Mouse (Mus musculus) left cerebral cortex, postnatal 4 days (tissue): ENCODE results near the gene Slc5a3. TPM values are rescaled to one million over a fixed set of nuclear protein-coding genes. Genes with fewer than 3 reads are reported as not detected.
"Not testable (repeated sequence)": the region's sequence is repeated elsewhere in the genome, so short reads cannot be mapped to it uniquely, and the experiment has no call there.

Experiments
- DNase-seq: peaks from one replicate; pipeline ENCODE4 v3.0.0-alpha.2; 2022
- intact Hi-C: fragments of 180-260 bp; cut with DNase I; formaldehyde crosslinking; loops from one replicate; pipeline ENCODE4 v1.15.1; 2025
- total RNA-seq, 2 experiments: library from RNA; stranded (reverse); gene quantifications; 2 replicates each; pipeline ENCODE4 v1.2.3; 2021

The Slc5a3 gene
- total RNA-seq, 2 experiments from 2014 or later: 20.8 to 23.3 TPM

DNA sequence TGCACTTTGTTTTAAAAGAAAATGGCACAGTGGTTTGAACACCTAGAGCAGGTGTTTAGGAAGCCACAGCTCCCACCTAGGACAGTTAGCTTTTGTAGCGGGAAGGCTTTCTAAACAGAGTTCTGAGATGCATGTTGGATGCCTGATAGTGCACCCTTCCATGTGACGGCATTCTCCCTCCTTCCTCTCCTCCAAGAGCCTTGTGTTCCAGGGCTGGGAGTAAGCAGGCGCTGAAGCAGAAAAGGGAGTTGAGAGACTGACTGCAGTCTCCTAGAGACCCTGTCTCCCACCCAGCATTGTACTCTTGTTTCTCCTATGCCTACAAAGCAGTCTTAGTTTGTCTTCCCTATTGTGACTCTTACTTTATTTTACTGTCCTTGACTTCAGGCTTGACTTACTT lies 2.1 kb downstream of the Slc5a3 start:
- DNase-seq: no peak
- intact Hi-C loops: no loop called here

DNA sequence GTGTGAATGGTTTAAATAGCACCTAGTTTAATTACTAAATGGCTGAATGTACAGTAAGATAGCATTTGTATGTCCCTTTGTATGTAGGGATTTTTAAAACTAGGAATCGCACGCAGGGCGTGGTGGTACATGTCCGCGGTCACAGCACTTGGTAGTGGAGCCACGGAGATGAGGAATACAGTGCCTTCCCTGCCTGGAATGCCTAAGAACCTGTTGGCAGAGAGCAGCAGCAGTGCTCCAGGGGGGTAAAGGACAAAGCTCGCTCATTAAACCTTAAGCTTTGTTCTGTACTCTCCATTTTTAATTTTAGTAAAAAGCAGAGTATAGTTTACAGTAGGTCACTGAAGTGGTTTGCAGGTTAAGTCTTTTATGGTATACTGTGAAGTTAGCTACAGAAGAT lies 3.5 kb downstream of the Slc5a3 start:
- no peak for DNase-seq
- intact Hi-C loops: no loop called here

DNA sequence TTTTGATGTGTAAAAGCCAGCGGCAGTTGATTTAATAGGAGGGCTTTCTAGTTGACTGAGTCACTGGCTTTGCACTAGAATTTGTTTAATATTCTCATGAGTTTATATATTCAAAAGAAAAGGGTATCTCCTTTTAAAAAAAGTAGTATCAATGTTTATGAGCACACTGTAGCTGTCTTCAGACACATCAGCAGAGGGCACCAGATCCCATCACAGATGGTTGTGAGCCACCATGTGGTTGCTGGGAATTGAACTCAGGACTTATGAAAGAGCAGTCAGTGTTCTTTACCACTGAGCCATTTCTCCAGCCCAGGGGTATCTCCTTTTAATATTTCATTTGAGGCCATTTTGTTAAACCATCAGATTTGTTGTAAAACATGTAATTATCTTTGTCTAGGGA lies 4.7 kb downstream of the Slc5a3 start:
- intact Hi-C loops: no loop called here
- no peak for DNase-seq

DNA sequence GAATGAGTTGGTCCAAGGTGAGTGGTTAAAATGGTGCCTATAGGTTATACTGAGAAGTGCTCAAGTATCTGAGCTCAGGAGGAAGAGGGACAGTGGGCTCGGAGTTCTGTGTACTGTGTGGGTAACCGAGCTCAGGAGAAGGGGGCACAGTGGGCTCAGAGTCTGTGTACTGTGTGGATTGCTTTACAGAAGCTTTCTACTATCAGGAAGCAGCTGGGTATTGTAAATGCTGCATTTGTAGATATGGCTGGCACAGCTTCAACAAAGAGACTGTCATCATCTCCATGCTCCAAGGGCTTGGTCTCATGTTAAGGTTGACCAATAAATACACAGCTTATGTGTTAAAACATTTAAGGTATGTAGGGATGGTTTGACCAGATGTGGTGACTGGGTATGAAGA lies 6.7 kb downstream of the Slc5a3 start:
- DNase-seq: no peak

DNA sequence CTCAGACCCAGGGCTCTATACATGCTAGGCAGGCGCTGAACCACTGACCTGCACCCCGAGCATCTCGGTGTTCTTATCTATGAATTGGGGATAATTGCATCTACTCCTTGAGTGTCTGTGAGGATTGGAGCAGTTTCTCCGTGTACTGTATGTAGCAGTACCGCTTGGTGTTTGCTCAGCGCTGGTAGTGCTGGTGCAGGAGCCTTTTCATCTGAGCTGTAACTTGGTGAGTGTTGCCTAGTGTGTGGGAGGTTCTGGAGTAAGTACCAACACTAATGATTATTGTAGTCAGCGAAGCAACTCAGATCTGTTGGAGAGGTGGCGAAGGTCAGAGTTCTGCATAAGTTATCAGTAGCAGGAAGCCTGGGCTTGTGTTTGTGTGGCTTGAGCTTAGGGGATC lies 12.2 kb downstream of the Slc5a3 start:
- intact Hi-C loops: no loop called here
- DNase-seq: no peak

More for the DNA sequence above, 6.7 kb downstream of the Slc5a3 start:
- intact Hi-C loops: no loop called here

DNA sequence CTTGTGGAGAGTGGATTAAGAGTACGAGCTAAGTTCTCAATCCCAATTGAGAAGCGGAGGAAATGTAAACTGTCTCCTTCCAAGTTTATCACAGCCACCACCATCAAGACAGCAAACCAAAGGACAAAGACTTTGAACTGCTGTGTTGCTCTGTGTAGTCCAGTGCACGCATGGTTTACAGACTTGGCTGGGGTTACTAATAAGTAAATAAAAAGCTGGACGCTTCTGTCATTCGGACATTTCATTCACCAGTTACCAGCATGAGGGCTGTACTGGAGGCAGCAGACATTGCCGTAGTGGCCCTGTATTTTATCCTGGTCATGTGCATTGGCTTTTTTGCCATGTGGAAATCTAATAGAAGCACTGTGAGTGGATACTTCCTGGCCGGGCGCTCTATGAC lies 18.7 kb downstream of the Slc5a3 start:
- no peak for DNase-seq
- intact Hi-C loops: no loop called here

DNA sequence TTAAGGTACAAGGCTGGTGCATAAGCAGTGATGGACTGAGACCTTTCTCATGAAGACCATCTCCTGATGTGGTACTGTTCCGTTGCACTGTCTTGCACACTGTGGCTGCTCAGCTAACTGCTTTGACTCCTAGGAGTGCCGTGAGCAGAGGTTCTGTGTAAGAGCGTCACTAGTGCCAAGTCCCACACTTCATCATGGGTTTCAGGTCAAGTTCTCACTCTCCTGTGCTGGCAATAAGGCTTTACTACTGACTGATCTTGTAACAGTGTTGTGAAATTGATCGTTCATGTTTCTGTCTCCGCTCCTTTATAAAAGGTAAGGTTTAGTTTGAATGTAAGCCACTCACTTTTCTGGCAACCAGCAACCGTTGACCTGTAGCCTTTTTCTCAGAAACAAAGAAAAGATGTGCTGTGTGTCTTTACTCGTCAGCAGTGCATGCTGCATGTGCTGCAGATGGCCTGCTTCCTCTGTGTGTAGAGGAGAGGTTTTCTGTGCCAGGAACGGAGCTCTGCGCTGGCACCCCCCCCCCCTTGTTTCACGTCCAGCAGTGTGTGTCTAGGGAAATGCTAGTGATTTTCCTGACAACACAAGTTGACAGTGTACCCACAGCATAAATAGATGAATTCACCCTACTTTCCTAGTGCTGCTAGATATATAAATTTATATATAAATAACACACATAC lies 25.8 kb downstream of the Slc5a3 start:
- intact Hi-C loops: no loop called here
- DNase-seq: no peak

DNA sequence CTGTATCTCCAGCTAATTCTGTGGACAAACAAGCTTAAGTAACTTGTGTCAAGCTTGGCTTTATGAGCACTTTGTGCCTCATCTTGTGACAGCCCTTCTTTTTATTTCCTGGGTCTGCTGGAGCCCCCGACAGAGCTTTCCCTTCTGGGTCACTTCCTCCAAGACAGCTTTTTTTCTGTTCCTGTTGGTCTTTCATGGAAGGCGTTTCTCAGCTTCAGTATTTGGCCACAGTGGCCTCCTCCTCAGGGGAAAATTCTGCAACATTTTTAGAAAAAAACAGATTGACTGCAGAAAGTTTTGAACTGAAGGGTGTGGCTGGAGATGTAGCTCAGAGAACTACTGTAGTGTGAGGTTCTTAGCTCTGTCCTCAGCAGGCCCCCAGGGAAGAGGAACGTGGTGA lies 31.1 kb downstream of the Slc5a3 start:
- intact Hi-C loops: no loop called here
- no peak for DNase-seq

DNA sequence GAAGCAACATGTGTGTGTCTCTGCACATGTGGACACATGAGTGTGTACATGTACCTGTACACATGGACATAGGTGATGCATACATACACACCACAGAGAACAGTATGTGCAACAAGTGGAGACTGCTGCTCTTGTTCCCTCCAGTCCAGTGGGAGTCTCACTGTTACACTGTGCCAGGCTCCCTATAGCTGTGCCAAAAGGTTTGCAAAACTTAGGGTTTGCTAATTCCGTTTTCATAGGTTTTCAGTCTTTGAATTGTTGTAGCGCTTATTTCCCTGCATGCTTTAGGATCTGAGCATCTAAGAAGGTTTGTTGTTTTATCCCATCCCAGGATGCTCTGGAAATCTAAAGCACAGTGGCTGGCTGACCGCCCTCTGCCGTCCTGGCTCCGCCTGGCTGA lies 33.8 kb downstream of the Slc5a3 start:
- no peak for DNase-seq
- intact Hi-C loops: no loop called here

DNA sequence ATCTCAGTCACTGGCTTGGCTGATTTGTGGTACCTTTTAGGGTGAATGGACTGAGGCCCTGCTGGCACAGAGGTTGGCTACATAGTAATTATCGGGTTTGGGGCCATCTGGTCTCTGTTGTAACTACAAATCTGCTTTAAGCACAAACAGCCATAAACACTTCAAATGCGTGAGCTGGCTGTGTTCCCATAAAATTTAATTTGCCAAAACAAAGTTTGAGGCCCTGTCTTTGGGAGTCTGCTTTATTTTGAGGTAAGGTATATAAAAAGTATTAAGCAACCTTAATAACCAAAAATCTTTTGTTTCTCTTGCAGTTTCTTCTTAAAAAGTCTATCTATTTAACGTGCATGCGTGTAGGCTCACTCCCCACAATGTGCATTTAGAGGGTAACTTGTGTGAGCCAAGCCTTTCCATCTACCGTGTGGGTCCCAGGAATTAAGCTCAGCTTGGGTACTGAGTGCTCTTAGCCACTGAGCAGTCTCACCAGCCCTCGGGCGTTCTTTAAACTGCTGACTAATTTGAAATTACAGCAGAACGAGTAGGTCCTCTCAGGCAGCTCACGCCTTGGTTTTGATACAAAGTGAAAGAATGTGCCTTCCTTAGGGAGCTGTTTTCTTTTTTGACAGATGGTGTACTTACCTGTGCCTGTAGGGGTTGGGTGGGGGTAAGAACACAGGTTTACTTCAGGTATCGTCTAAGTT lies 40.4 kb downstream of the Slc5a3 start:
- intact Hi-C loops: no loop called here
- DNase-seq: no peak

DNA sequence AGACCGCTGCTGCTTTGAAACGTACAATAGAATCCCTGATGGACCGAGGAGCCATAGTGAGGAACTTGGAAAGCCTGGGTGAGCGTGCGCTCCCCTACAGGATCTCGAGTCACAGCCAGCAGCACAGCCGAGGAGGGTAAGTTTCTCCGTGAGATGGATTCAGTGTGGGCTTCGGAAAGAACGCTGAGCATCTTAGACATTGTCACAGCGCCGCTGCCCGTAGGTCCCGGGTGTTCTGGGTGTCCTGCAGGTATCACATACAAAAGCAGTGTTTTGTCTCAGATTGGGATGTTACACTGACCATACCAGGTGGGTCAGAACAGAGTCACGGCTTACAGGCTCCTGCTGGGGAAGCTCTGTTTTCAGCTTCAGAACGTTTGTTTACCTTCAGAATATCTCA lies 41.5 kb downstream of the Slc5a3 start:
- DNase-seq: no peak
- intact Hi-C loops: no loop called here

DNA sequence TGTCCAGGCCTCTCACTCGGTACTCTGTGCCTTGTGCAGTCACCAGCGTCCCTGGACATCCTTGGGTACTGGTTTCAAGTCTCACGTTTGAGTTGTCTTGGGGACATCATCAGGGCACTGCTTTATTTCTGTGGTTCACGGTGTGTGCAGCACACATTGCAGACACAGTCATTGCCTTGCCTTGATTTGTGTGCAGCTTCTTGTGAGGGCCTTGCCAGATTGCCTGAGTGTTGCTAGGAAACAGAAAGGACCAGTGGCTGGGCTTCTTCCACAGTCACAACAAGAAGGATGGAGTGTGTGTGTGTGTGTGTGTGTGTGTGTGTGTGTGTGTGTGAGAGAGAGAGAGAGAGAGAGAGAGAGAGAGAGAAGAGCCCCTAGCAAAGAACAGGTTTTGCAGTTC lies 42.0 kb downstream of the Slc5a3 start:
- intact Hi-C loops: no loop called here
- DNase-seq: no peak

DNA sequence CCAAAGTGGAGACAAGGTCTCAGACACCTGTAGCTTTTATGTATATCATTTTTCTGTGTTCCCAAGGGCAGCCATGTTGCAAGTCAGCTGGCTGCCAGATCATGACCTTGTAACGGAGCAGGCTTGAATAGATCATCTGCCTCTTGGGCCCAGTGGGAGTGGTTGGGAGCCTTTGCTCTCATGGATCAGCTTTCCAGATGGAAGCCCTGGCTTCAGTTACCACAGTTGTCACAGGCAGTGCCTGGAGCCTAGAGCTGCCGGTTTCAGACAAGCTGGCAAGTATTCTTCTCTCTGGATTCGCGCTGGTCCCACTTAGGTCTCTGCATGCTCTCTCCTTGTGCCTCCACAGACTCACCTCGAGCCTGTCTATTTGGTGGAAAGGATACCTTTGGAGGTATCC lies 44.0 kb downstream of the Slc5a3 start:
- intact Hi-C loops: no loop called here
- DNase-seq: no peak

DNA sequence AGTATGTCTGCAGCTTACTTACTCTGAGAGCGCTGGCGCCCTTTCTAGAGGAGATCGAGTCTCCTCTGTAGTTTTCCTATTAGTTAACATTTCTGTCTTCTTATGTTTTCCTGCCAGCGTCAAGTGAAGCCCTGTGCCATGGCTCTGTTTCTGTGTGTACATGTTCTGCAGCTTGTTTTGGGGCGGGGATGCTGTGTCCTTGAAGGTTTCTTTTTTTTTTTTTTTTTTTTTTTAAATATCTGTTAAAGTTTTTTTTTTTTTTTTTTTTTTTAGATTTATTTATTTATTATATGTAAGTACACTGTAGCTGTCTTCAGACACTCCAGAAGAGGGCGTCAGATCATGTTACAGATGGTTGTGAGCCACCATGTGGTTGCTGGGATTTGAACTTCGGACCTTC lies 44.8 kb downstream of the Slc5a3 start:
- DNase-seq, intact Hi-C loops: not testable (repeated sequence)

DNA sequence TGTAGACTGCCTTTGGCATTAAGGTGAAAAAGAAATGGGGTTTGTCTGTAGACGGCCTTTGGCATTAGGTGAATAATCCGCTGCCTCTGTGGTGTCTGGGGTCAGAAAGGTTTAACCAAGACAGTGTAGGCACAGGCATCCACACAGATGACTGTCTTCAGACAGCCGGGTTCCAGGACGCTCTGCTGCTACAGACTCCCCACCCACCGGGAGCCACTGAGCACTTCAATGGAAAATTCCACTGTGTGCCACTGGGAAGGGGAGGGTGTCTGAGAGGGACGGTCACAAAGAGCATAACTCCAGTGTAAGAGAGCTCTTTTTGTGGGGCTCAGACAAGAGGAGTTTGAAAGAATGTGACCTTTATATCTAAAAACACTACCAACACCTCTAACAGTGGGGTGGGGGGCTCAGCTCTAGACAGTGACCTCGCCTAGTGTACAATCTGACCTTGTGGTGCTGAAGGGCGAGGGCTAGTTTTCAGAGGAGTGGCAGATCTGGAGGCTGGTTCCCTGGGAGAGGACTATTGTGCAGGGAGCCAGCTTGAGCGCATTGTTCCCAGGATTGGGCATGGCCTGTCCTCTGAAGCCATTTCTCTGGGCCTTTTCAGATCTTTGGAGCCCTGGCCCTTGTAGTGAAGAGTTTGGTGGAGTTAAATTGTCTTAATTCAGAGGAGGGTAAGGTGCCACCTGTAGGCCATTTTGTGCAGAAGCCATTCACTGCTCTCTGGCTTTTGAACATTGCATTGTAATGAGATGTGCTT lies 45.6 kb downstream of the Slc5a3 start:
- intact Hi-C loops: no loop called here
- DNase-seq: no peak

DNA sequence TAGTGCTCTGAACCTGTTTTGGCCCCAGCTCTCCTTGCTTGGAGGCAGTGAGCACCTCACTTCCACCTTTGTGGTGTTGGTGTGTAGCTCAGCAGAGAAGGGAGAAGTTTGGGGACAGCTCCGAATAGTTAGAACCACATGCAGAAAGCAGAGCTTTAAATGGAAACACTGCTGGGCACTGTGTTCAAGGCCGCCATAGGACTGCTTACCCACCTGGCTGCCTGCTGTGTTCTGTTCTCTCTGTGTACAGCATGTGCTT lies 46.1 kb downstream of the Slc5a3 start:
- DNase-seq: no peak
- intact Hi-C loops: no loop called here

DNA sequence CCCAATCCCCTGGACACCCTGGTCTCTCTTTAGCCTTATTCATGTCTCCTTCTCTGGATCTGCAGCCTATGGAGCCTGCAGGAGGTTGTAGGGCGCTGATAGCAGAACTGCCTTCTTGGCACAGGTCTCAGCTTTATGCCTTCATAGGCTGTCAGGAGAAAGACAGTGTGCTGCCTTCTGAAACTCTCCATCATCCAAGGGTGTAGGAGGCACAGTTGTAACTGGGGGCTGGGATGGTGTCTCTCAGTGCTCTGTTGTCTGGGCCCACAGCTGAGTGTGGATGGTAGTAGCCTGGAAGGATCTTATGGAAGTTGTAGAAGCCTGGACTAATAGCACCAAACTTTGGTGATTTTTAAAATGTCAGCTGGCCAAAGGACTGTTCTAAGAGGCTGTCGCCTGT lies 46.8 kb downstream of the Slc5a3 start:
- intact Hi-C loops: no loop called here

DNA sequence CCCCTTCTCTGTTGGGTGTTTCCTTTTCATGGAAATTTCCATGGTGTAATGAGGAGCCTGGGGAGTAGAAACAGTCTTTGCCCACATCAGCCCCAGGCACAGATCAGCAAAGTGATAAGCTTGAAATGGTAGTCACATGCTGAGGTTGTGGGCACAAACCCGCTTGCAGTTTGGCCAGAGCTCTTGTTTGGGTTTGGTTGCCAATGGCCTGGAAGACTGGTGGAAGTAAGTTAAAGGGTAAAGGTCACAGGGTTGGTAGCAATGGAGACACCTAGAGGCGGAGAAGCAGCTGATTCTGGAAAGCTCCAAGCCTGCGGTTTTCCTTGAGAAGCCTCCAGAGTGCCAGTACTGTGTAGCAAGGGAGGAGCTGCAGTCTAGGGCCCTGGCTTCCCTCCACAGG lies 47.5 kb downstream of the Slc5a3 start:
- no peak for DNase-seq
- intact Hi-C loops: no loop called here

More for the DNA sequence above, 46.8 kb downstream of the Slc5a3 start:
- DNase-seq: no peak

DNA sequence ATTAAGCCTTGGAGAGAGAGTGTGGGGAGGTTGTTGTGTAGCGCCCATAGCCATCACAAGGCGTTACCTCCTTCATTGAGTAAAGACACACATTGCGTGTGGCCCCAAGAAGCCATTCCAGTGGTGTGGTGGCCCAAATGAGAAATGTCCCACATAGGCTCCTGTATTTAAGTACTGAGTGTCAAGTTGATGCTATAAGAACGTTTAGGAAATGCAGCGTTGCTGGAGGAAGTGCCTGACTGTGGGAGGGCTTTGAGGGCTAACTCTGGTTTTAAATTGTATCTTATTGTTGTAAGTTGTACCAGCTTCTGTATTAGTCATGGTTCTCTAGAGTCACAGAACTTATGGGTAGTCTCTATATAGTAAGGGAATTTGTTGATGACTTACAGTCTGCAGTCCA lies 49.2 kb downstream of the Slc5a3 start:
- no peak for DNase-seq
- intact Hi-C loops: no loop called here

DNA sequence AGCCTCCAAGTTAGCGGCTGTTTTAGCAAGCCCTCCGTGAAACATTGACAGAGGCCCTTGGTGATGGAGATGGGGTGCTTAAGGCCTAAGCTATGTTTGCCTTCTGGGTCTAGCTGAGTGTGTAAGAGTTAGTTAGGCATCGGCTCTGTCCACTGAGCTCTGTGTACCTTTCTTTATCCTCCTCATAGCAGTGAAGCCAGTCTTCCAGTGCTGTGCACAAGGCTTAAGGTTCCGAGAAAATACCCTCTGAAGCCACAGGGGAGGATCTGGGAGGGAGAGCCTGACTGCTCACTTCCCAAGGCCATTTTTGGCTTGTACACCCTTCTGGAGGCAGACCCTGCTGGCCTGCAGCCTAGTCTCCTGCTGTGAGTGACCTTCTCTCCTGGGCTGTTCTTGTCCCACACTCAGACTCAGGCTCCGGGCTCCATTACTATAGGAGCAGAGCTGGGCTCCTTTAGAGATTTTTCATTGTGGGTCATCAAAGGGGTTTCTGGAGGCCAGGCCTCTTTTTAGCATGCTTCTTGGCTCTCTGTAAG lies 56.7 kb downstream of the Slc5a3 start:
- DNase-seq: peak; percentile 53
- intact Hi-C loops: no loop called here

DNA sequence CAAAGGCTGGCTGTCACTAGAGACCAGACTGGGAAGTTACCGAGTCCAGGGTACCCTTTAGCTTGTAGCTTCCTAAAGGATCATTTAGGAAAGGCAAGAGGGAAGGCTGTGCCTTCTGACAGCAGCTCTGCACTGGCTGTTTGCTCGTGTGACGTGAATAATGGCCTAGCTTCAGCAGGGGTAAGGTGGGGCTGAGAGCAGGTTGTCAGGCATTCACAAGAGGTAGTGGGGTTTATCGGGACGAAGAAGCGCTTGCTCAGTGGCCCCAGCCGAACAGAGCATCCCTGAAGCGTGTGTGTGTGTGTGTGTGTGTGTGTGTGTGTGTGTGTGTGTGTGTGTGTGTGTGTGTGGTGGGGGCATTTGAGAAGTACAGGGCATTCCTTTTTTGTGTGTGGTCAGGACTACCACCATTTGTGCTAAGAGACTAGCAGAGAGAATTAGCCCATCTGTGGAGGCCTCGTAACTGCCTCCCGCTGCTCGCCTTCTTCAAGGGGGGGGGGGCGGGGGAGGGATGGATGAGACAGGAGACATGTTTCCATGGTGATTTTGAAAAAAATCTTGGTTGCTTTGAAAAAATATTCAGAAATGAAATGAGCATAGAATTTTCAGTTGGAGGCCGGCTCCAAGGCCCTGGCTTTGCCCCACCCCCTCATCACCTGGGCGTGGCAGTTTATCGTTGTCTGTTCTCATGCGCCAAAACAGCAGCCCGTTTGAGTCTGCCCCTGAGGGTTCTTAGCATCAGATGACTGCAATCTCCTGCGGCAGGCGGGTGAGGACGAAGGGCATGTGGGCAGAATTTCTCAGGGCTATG lies 57.7 kb downstream of the Slc5a3 start:
- DNase-seq: peak; percentile 44
- intact Hi-C loops: no loop called here
